Mouse (Mus musculus) liver, postnatal 0 days (tissue): ENCODE data around the gene Tcp10c. TPM values are rescaled to one million over a fixed set of nuclear protein-coding genes. Genes with fewer than 3 reads are reported as not detected.
"Not testable (repeated sequence)": the region's sequence is repeated elsewhere in the genome, so short reads cannot be mapped to it uniquely, and the experiment has no call there.

ENCODE experiments used
- ATAC-seq: fragments of 200-750 bp; cut with Nextera tagmentation; 2 replicates; pipeline ENCODE4 v1.8.0; 2017; ENCODE audit warnings: mild to moderate bottlenecking, moderate library complexity
- DNase-seq: peaks from one replicate; pipeline ENCODE4 v3.0.0-alpha.2; 2016
- H3K27ac ChIP-seq: fragments of 300-500 bp; sonication (generic); 2 replicates; pipeline ENCODE4 v1.5.1; 2014; ENCODE audit warnings: antibody characterized with exemption, moderate library complexity, mild to moderate bottlenecking, low read depth
- H3K27me3 ChIP-seq: fragments of 300-500 bp; sonication (generic); 2 replicates; pipeline ENCODE4 v1.6.1; 2014; ENCODE audit warnings: low read length, control low read depth, mixed read lengths; ENCODE audit not compliant: insufficient read depth
- H3K36me3 ChIP-seq: fragments of 300-500 bp; sonication (generic); replicated peaks from 2 replicates; pipeline ENCODE4 v1.6.1; 2014; ENCODE audit warnings: mild to moderate bottlenecking, control low read depth, low read length, moderate library complexity, mixed read lengths; ENCODE audit not compliant: insufficient read depth
- H3K4me1 ChIP-seq: fragments of 300-500 bp; sonication (generic); 2 replicates; pipeline ENCODE4 v1.6.1; 2014; ENCODE audit warnings: antibody characterized with exemption, mild to moderate bottlenecking, control low read depth; ENCODE audit not compliant: insufficient read depth
- H3K4me2 ChIP-seq: fragments of 300-500 bp; sonication (generic); 2 replicates; pipeline ENCODE4 v1.6.1; 2014; ENCODE audit warnings: low read depth, mild to moderate bottlenecking, low read length, moderate library complexity, mixed read lengths
- H3K4me3 ChIP-seq: fragments of 300-500 bp; sonication (generic); 2 replicates; pipeline ENCODE4 v1.5.1; 2014; ENCODE audit warnings: low read depth, low read length
- H3K9ac ChIP-seq: fragments of 300-500 bp; sonication (generic); replicated peaks from 2 replicates; pipeline ENCODE4 v1.6.1; 2014; ENCODE audit warnings: mild to moderate bottlenecking, moderate library complexity
- H3K9me3 ChIP-seq: fragments of 300-500 bp; sonication (generic); 2 replicates; pipeline ENCODE4 v1.6.1; 2016; ENCODE audit warnings: mild to moderate bottlenecking, control low read depth, low read length, mixed read lengths
- WGBS: fragments of 180-500 bp; shearing (Covaris S2); extraction: QIAGEN DNeasy Blood & Tissue Kit; methylation state at CpG from one replicate; pipeline ENCODE4 v1.1.7; 2014; ENCODE audit not compliant: insufficient replicate concordance; 5-methylcytosine and 5-hydroxymethylcytosine counted together
- polyA plus RNA-seq: library from polyadenylated mRNA; unstranded; fragments of >200 nt; fragmentation: Nextera tagmentation; extraction: Ambion mirVana; gene quantifications from 2 replicates; pipeline ENCODE4 v1.2.1, GENCODE M21; 2015

Tcp10c gene
- polyA plus RNA-seq, 1 experiment from 2014 or later = not detected

DNA sequence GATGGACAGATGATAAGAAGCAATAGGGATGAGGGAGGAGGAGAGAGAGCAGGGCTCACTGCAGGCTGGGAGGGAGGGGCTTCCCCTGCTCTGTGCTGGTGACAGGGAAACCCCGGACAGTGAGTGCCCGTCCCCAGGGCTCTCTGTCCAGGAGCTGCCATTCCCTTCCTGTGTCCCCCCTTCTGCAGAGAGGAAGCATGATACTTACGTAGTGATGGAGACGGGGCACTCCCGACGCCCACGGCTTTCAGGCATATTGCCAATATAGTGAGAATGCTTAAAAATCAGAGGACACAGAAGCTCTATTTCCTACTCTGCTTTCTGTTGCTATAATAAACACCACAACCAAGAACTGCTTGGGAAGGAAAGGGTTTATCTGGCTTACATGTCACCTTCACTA, 14.3 kb downstream of the Tcp10c start:
- not testable (repeated sequence) for H3K9me3 ChIP-seq

DNA sequence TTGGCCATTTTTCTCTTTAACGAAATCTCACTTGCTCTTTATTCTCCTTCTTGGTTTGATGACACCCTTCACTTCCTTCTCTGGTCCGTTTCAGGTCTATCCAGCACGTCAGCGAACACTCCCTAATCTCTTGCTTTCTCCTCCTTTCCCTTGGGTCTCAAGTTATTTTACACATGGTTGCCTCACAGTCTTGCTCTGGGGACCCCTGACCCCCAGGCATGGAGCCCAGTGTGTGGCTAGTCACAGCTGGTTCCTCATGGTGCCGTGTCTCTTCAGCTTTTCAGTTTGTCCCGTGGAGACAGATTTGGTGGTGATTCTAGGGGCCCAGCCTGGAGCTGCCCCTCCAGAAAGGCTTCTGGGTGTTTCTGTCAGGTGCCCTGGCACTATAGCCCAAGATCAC, 16.4 kb downstream of the Tcp10c start:
- not testable (repeated sequence) for DNase-seq, H3K4me1 ChIP-seq, H3K27ac ChIP-seq, ATAC-seq, H3K4me2 ChIP-seq, H3K9ac ChIP-seq, H3K36me3 ChIP-seq, H3K27me3 ChIP-seq, H3K9me3 ChIP-seq, H3K4me3 ChIP-seq
- 78% methylated on average over 3 of the region's 6 CpGs for WGBS

More for the DNA sequence above, 14.3 kb downstream of the Tcp10c start:
- not testable (repeated sequence) for H3K36me3 ChIP-seq, DNase-seq, H3K27me3 ChIP-seq, H3K4me2 ChIP-seq, ATAC-seq, H3K9ac ChIP-seq, H3K4me3 ChIP-seq, H3K27ac ChIP-seq, H3K4me1 ChIP-seq
- 85% methylated on average over 7 of the region's 7 CpGs for WGBS

DNA sequence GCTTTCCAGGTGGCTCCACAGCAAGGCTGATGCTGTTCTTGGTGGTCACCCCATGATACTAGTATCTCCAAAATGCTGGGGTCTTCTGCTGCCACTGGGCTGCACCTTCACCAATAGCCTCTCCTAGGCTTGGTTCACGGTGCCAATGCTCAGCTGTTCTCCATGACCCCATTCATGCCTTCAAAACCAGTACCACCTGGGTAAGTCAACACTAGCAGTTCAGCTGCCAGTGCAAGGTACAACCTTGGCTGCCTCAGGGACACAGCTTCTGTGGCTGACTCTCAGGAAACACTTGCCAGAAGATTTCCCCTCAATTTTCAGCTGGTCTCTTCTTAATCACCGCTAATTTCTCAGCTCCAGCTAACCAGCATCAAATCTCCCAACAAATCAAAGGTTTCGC, 24.0 kb downstream of the Tcp10c start:
- H3K4me2 ChIP-seq, DNase-seq, H3K4me3 ChIP-seq, H3K27me3 ChIP-seq, H3K9ac ChIP-seq, H3K27ac ChIP-seq, ATAC-seq, H3K36me3 ChIP-seq, H3K4me1 ChIP-seq, H3K9me3 ChIP-seq: not testable (repeated sequence)
- WGBS = 73% methylated on average over 3 of the region's 3 CpGs

DNA sequence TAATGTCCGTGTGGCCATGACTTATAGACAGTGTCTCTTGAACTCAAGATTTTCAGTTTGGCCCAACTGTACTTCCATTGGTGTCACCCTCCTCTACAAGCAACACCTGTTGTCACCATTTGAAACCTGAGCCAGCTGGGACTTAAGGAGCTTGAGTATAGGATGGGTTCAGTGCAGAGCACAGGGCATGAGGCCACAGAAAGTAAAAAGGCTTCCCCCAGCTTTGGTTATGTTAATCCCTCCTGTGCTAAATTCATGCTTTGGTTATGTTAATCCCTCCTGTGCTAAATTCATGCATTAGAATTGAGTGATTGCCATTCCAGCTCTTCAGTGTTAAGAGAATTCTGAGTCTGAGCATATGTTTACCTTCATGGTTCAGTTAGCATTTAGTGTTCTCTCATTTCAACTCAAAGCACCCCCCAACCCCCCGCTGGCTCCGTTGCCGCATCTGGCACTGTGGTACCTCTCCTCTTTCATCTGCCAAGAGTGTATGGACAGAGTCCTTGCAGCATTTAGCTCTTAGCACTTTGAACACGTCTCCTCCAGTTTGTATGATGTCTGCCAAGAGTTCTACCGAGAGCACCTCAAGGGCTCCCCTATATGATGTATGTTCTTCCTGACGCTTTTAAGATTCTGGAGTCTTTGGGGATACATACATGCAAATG, 25.7 kb downstream of the Tcp10c start:
- not testable (repeated sequence) for H3K36me3 ChIP-seq, H3K9me3 ChIP-seq, ATAC-seq, H3K4me2 ChIP-seq, H3K4me3 ChIP-seq, H3K9ac ChIP-seq, H3K27ac ChIP-seq, H3K27me3 ChIP-seq, H3K4me1 ChIP-seq, DNase-seq
- WGBS = 79% methylated on average over 4 of the region's 7 CpGs

DNA sequence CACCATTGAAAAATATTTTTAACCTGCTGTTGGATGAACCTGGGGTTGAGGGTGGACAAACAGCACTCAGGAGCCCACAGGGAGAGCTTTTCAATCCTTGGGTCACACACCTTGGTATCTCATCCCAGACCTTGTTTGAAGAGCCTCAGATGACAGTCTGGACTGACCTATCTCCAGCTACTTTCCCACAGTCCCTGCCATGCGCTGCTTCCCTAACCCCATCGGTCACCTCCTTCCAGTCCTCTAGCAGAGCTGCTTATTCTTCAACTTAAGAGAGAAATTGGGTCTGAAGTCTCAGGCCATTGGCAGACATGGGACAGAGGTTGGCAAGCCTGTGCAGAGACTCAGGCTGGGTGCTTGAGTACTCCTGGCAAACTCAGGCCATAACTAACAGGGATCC, 26.9 kb downstream of the Tcp10c start:
- H3K27me3 ChIP-seq, H3K27ac ChIP-seq, H3K4me1 ChIP-seq, H3K9me3 ChIP-seq, ATAC-seq, H3K9ac ChIP-seq, DNase-seq, H3K36me3 ChIP-seq, H3K4me3 ChIP-seq, H3K4me2 ChIP-seq: not testable (repeated sequence)
- 85% methylated on average over 2 of the region's 2 CpGs for WGBS

DNA sequence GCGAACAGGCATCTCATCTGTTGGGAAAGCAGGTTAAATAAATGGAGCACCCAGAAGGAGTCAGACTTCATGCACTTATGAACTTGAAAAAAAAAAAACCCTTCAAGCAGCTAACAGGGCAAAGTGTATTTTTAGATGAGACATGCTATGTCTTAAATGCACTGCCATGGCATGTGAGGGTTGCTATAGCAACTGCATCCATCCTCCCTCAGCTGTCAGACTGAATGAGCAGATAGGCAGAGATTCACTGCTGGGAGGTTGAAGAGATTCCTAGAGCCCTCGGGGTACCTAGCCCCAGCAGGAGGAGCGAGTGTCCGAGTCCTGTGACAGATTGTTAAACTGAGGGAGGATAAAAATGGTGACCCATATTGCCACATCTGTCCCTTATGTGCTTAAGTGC, 36.6 kb downstream of the Tcp10c start:
- H3K27ac ChIP-seq, H3K9ac ChIP-seq, H3K27me3 ChIP-seq, DNase-seq, ATAC-seq, H3K4me3 ChIP-seq, H3K4me2 ChIP-seq, H3K4me1 ChIP-seq, H3K9me3 ChIP-seq, H3K36me3 ChIP-seq: not testable (repeated sequence)
- whole genome bisulfite sequencing = no CpG with 5 or more reads among the region's 4 CpGs

DNA sequence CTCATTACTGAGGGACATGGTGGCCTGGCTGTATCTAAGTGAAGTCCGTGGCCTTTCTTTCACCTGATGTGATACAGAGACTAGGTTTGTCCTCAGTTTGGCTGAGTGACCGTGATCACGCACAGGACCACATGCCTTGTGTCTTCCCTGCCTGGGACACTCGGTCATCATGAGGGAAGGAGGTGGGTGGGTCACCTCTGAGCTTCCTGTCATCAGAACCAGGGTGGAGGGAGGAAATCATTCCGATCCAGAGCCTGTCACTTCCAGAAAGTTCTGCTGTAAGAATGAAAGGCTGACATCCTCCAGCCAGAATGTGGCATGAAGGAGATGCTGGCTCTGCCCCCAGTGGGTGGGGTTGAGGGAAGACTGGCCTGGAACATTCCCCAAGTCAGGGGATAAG, 45.6 kb downstream of the Tcp10c start:
- not testable (repeated sequence) for H3K4me1 ChIP-seq, H3K9ac ChIP-seq, H3K4me3 ChIP-seq, H3K4me2 ChIP-seq, H3K36me3 ChIP-seq, ATAC-seq, H3K27ac ChIP-seq, H3K9me3 ChIP-seq, H3K27me3 ChIP-seq, DNase-seq
- WGBS = 81% methylated on average over 4 of the region's 5 CpGs

DNA sequence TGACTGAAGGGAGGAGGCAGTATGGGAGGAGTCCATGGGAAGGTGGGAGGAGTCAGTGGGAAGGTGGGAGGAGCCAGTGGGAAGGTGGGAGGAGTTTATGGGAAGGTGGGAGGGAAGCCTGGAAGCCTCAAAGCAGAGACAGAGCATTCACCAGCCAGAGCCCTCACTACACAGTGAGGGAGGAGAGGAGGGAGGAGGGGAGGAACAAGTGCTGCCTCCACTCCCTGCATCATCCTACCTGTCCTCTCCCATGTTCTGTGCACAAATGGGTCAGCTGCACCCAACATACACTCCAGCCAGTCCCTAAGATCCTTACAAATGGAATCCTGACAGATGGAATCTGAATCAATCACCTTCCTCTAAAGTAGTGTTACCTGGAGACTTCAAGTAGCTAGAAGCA, 47.7 kb downstream of the Tcp10c start:
- not testable (repeated sequence) for H3K4me1 ChIP-seq, H3K36me3 ChIP-seq, H3K9ac ChIP-seq, H3K4me2 ChIP-seq, H3K4me3 ChIP-seq, H3K27ac ChIP-seq, H3K9me3 ChIP-seq, DNase-seq, H3K27me3 ChIP-seq
- ATAC-seq = peak; percentile 14; the same call in 1 of the 2 replicates

DNA sequence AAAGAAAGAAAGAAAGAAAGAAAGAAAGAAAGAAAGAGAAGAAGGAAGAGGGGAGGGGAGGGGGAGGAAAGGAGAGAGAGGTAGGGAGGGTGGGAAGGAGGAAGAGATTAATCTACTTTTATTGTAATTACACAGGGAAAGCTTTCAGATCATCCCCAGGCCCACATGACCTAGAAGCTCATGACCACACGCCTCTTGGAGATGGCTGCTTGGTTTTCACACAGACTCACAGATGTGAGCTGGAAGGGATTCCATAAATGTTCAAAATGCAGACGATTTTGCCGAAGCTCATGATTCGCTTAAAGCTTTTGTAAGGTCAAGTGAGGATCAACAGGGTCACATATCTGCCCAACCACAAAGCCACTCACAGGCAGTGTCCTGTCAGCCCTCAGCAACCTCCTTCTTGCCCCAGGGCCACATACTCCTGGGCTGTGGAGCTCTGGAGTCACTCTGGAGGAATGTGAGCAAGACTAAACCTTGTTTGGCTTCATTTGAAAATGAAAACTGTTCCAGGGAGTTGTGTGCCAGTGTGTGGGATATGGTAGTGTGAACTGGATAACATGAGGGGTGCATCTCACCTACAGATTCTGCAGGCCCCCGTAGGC, 49.3 kb downstream of the Tcp10c start:
- 70% methylated on average over 5 of the region's 5 CpGs for WGBS
- H3K9ac ChIP-seq, H3K27ac ChIP-seq: not testable (repeated sequence)

DNA sequence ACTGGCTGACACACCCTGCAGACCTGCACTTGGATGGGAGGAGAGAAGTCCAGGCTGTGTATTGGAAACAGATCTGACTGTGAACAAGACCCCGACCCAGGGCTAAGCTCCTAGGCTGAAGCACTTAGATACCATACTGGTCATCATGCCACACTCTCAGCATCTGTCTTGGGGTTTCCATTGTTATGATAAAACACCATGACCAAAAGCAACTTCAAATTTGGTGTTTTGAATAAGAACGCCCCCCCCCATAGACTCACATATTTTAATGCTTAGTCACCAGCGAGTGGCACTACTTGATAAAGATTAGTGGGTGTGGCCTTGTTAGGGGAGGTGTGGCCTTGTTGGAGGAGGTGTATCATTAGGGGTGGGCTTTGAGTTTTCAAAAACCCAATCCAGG, 51.7 kb downstream of the Tcp10c start:
- H3K4me3 ChIP-seq, H3K36me3 ChIP-seq, H3K27me3 ChIP-seq, H3K4me2 ChIP-seq, ATAC-seq, DNase-seq, H3K27ac ChIP-seq, H3K4me1 ChIP-seq, H3K9ac ChIP-seq, H3K9me3 ChIP-seq: not testable (repeated sequence)
- WGBS = 88% methylated on average over 3 of the region's 3 CpGs

More for the DNA sequence above, 49.3 kb downstream of the Tcp10c start:
- H3K4me2 ChIP-seq, H3K4me1 ChIP-seq, H3K36me3 ChIP-seq, DNase-seq, H3K9me3 ChIP-seq, H3K4me3 ChIP-seq, H3K27me3 ChIP-seq, ATAC-seq: not testable (repeated sequence)
